Mouse (Mus musculus): ENCODE results near the gene Scn9a.
A peak's percentile ranks its signal among the peaks of the same experiment; 100 is the strongest.

Gene Scn9a

GRCm38 (mm10) chr2:66463916-66464315 lies 170.8 kb downstream of the Scn9a start:
- DNase-seq (ENCODE audit: low spot score in 2 of 2) = no peak

DNA sequence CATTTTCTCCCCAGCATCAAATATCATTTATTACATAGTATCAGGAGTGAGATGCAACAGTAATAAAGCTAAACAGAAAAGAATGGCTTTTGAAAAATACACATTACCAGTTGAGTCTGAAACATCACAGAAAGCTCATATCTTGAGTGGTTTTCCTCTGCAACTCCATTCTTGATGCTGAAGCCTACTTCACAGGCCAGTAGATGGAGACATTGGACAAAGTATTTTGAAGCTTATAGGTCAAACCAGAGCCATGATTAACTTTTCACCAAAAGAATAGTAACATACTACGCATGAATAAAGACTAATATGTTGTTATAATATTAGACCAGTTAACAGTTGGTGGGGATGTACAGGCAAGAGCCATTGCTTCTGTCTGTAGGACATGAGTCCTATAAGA lies 172.3 kb downstream of the Scn9a start:
- DNase-seq (ENCODE audit: low spot score in 2 of 2) = no peak

GRCm38 (mm10) chr2:66440711-66441110 lies 194.1 kb downstream of the Scn9a start, which contains the start of gene Scn1a:
Gene Scn1a (minus strand): TSS chr2:66440840.
- DNase-seq (ENCODE audit: low spot score in 2 of 2) = peak in 1 of 2 experiments; percentile 26

- DNase-seq (ENCODE audit: low spot score in 2 of 2) = peak; percentile 38 to 46
These were observed 194.8 kb downstream of the Scn9a start for GRCm38 (mm10) chr2:66439764-66440471.

DNA sequence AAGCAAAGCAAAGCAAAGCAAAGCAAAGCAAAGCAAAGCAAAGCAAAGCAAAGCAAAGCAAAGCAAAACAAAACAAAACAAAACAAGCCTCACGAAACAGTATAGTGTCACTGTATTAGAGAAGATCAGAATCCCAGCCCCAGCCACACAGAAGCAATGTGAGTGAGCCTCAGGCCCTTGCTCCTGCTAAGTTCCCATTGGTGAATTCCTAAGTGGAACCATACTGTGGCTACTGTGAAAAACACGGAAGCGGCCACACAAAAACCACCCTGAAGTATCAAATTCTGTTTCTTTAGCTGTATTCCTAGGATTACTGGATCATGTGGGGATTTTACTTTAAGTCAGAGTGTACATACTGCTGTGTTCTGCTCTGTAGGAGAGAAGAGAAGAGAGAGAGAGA lies 198.5 kb downstream of the Scn9a start:
- DNase-seq (ENCODE audit: low spot score in 2 of 2) = no peak

Data from right cerebral cortex, postnatal 10 days (tissue).